Mouse (Mus musculus): Measurements from ENCODE around the gene Gm21310. TPM values are rescaled to one million over a fixed set of nuclear protein-coding genes. Genes with fewer than 3 reads are reported as not detected.
"Not testable (repeated sequence)": the region's sequence is repeated elsewhere in the genome, so short reads cannot be mapped to it uniquely, and the experiment has no call there.

Gm21310 gene
- polyA plus RNA-seq (2015; fragmentation: Nextera tagmentation; extraction: Ambion mirVana) = not detected in 2 replicates

DNA sequence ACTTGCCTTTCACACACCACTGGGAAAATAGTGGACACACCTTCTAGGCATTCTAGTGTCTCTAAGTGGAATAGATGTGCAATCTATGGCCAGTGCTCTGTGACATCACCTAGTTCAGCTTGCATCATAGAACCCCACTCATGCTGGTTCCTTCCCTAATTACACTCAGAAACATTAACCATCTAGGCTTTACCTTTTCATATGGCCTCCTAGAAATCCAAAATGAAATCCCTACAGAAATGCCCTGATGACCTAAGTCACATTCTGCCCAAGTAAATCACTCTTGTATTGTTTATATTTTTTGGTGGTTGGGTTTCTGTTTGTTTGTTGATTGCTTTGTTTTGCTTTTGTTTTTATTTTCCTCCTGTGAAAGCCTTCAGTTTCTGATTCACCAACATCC lies at the start of gene Gm21310:
Gene Gm21310, minus strand, starts transcription at position 101 of the 400 bp plus-strand sequence.
- H3K9ac ChIP-seq; H3K4me2 ChIP-seq; H3K9me3 ChIP-seq (replicated peaks); H3K4me1 ChIP-seq; H3K27me3 ChIP-seq; H3K36me3 ChIP-seq; ATAC-seq (replicated peaks; ENCODE audit: low FRiP score); H3K4me3 ChIP-seq (replicated peaks); H3K27ac ChIP-seq: not testable (repeated sequence)

Other genes with a start within 250 kb of the Gm21310 start
- not detected in 2 replicates for gene Gm20834, start 177.4 kb upstream of the Gm21310 start, polyA plus RNA-seq (2015; fragmentation: Nextera tagmentation; extraction: Ambion mirVana)